Mouse (Mus musculus): ENCODE measurements around the gene Pcolce2.

GRCm38 (mm10) chr9:95637271-95638181, at the start of gene Pcolce2:
- TF ChIP-seq POLR2A (IDR thresholded peaks at IDR 0.05; ENCODE audit: low read depth, low read length) (no peak), CTCF (conservative IDR thresholded peaks at IDR 0.05; ENCODE audit: insufficient read depth, insufficient read length, low read depth, low read length) (no peak)

Measured in kidney, adult 2 months (tissue).